Mouse (Mus musculus) thymus, adult 2 months (tissue): ENCODE measurements around the gene Ephb2. TPM values are rescaled to one million over a fixed set of nuclear protein-coding genes. Genes with fewer than 3 reads are reported as not detected.

ENCODE experiments used
- DNase-seq: peaks from one replicate; pipeline ENCODE4 v3.0.0; 2021
- H3K27ac ChIP-seq: fragments of 200-500 bp; 2 replicates; pipeline ENCODE4 v1.5.1; 2012; ENCODE audit warnings: low read length, control low read depth; ENCODE audit not compliant: control insufficient read depth, insufficient read depth
- H3K27me3 ChIP-seq: fragments of 200-500 bp; 2 replicates; pipeline ENCODE4 v1.6.1; 2012; ENCODE audit warnings: mild to moderate bottlenecking, low read length, moderate library complexity, mixed read lengths; ENCODE audit not compliant: control insufficient read depth, insufficient read depth
- H3K36me3 ChIP-seq: fragments of 200-500 bp; 2 replicates; pipeline ENCODE4 v1.6.1; 2012; ENCODE audit warnings: mild to moderate bottlenecking, low read length, moderate library complexity; ENCODE audit not compliant: control insufficient read depth, insufficient read depth
- H3K4me1 ChIP-seq: fragments of 200-500 bp; replicated peaks from 2 replicates; pipeline ENCODE4 v1.6.1; 2012; ENCODE audit warnings: low read length; ENCODE audit not compliant: control insufficient read depth, insufficient read depth
- H3K4me3 ChIP-seq: fragments of 200-500 bp; 2 replicates; pipeline ENCODE4 v1.5.1; 2012; ENCODE audit warnings: mild to moderate bottlenecking, low read length, control low read depth, moderate library complexity; ENCODE audit not compliant: control insufficient read depth, insufficient read depth
- CTCF ChIP-seq: fragments of 200-500 bp; IDR thresholded peaks from 2 replicates; pipeline ENCODE4 v1.5.1; 2012; ENCODE audit warnings: mild to moderate bottlenecking, control low read depth, low read length, moderate library complexity, borderline replicate concordance; ENCODE audit not compliant: control insufficient read depth, poor library complexity, insufficient read depth; ENCODE audit errors: extremely low read depth
- POLR2A ChIP-seq: fragments of 200-500 bp; IDR thresholded peaks from 2 replicates; pipeline ENCODE4 v1.6.1; 2012; ENCODE audit warnings: mild to moderate bottlenecking, low read length, control low read depth, moderate library complexity; ENCODE audit not compliant: control insufficient read depth, poor library complexity, insufficient read depth; ENCODE audit errors: extremely low read depth
- WGBS: fragments of 180-500 bp; shearing (Covaris S2); methylation state at CpG from one replicate; pipeline ENCODE4 v1.1.7; 2018; 5-methylcytosine and 5-hydroxymethylcytosine counted together
- polyA plus RNA-seq: library from polyadenylated mRNA; depleted of rRNA; stranded (reverse); fragments of >200 nt; gene quantifications from 2 replicates; pipeline ENCODE4 v1.2.3, GENCODE M21; 2012

Ephb2 gene
- polyA plus RNA-seq, 1 experiment = 15.4 TPM

DNA sequence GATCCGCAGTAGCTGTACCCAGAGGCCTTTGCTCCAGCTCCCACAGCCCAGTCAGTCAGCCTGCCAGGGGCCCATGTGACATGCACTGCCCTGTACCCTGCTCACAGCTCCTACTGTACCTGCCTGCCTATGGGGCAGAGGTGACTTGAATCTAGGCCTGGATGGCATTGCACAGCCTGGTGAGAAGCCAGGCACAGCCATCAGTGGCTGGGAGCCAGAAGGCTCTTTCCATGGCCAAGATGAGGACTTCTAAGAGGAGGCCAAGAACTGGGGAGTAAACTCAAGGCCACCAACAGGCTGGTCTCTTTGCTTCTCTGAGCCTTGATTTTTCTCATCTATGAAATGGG is 53.2 kb downstream of the Ephb2 start:
- no peak overlapping the region for H3K4me3 ChIP-seq
- 100% methylated on average over 1 of the region's 1 CpGs for WGBS
- no peaks in the 10 kb centered on the region for H3K36me3 ChIP-seq
- DNase-seq = no peak
- no peak for TF ChIP-seq POLR2A
- no peak for TF ChIP-seq CTCF
- H3K27me3 ChIP-seq = no peaks in the 10 kb centered on the region
- H3K27ac ChIP-seq = no peak overlapping the region
- no peaks in the 10 kb centered on the region for H3K4me1 ChIP-seq

DNA sequence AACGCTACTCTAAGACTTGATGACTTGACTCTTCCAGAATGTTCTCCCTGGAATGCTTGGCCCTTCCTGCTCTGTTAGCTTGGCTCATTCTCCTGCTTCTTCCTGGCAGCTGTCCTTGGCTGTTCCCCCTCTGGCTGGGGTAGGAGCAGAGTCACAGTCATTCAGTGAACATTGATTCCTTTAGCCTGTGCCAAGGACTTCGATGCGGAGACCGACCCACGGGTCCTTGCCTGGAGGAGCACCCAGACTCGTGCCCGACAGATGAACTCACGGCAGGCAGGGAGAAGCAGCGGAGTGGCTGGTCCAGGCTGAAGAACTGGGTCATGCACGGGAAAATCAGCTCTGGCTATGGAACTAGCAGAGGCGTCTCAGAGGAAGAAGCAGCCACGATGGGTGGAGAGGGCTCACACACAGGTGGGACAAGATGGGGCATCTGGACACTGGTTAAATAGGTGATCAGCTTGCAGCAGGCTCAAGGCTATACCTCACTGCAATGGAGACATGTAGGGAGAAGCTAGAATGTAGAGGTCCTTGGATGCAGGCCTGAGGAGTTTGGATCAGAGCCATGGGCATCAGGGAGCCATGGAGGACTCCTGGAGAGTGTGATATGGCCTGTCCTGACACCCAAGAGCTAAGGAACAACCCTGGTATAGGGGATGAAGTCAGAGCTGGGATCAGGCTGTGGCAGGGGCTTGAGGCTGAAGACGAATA is 53.8 kb downstream of the Ephb2 start:
- no peak overlapping the region for H3K4me3 ChIP-seq
- H3K27ac ChIP-seq = no peak overlapping the region
- H3K27me3 ChIP-seq = no peaks in the 10 kb centered on the region
- no peaks in the 10 kb centered on the region for H3K36me3 ChIP-seq
- WGBS = 94% methylated on average over 13 of the region's 13 CpGs
- TF ChIP-seq POLR2A (no peak), CTCF (no peak)
- no peak for DNase-seq
- H3K4me1 ChIP-seq = peaks cover 3% of the 10 kb centered on the region; the same call in 1 of the 2 replicates

DNA sequence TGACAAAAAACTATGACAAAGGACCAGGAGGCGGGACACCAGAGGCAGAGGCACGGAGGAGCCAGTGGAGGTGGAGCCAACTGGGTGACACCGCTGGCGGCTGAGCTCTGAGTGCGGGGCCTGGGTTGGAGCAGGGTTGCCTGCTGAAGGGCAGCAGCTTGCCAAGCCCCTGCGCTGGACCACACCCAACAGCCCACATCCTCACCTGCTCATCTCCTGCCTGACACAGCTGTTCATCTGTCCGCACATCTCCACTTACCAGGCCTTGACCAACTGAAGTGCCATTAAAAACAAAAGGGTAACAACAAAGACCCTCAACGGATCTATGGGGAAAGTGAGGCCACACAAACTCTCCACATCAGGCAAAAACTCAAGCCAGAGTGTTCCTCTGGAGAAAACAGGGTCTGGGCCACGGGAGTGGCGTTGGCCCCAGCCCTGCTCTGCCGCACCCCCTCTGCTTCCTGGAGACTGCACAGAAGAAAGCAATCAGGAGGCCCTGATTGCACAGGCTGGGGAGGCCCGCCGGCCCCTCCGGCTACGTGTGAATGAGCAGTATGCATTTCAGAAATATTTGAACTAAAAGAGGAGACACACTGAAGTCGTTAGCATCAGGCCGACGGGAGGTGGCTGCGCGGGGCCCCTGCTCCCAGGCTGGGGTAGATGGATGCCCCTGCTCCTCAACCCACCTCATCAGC is 55.4 kb downstream of the Ephb2 start:
- Histone ChIP-seq H3K4me1 (peaks cover 5% of the 10 kb centered on the region; the same call in 1 of the 2 replicates), H3K27ac (no peak overlapping the region), H3K36me3 (no peaks in the 10 kb centered on the region), H3K27me3 (no peaks in the 10 kb centered on the region), H3K4me3 (no peak overlapping the region)
- 90% methylated on average over 20 of the region's 20 CpGs for WGBS
- TF ChIP-seq CTCF = no peak
- no peak for TF ChIP-seq POLR2A
- DNase-seq = no peak

DNA sequence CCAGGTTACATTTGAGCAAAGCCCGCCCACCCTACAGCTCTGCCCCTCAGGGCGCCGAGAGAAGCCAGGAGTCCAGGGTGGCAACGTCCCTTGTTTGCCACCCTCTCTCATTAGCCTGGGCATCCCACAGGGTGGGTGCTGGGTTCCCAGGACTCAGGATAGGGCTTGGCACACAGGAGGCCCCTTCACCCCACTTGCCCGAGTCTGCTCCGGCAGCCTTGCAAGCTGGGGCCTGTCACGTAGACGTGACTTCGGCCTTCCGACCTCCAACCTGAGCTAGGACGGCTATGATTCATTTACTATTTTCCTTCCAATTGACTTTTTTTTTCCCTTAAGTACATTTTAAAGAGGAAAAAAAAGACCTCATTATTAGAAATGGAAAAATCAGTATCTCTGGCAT is 56.6 kb downstream of the Ephb2 start:
- no peak overlapping the region for H3K4me3 ChIP-seq
- H3K4me1 ChIP-seq = peaks cover 5% of the 10 kb centered on the region; the same call in 1 of the 2 replicates
- DNase-seq = no peak
- H3K27ac ChIP-seq = no peak overlapping the region
- TF ChIP-seq CTCF (no peak), POLR2A (no peak)
- 98% methylated on average over 11 of the region's 11 CpGs for WGBS
- H3K36me3 ChIP-seq = no peaks in the 10 kb centered on the region
- no peaks in the 10 kb centered on the region for H3K27me3 ChIP-seq

DNA sequence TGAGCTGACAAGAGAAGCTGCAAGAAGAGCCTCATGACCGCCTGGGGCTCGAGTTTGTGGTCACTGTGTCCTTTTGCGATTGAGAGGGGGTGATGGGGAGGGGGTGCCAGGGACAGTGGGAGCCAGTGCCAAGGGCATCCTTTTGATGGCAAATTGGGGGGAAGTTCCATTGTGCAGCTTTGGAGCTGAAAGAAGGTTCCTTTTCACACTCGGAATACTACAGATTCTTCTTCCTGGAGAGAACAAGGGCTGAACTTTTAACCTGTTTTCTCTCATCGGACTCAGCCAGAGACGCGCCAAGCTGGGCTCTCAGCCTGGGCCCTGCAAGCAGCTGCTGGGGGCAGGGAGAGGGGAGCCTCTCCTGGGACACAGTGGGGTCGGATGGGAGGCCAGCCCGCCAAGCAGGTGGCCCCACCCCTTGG is 59.3 kb downstream of the Ephb2 start:
- no peaks in the 10 kb centered on the region for H3K36me3 ChIP-seq
- TF ChIP-seq POLR2A (no peak), CTCF (no peak)
- no peaks in the 10 kb centered on the region for H3K27me3 ChIP-seq
- H3K4me3 ChIP-seq = no peak overlapping the region
- WGBS = 84% methylated on average over 9 of the region's 9 CpGs
- no peak overlapping the region for H3K27ac ChIP-seq
- H3K4me1 ChIP-seq = peaks cover 5% of the 10 kb centered on the region; the same call in 1 of the 2 replicates
- DNase-seq = no peak

DNA sequence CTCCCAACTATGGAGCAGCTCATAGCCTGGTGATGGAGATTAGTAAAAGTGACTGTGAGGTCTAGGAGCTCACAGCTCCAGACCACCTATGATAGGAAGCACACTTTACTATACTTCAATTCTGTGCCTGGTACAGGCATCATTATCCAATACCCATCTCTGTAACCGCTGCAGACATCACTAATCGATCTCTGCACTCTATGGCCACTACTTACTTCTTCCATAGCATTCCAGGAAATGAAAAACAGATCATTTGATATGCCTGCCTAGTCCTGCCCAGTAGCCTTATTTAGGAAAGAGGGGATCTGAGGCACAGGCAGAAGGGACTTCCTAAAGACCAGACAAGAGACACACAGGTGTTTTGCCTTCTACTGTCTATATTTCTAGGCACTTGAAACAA is 59.9 kb downstream of the Ephb2 start:
- Histone ChIP-seq H3K4me1 (peaks cover 5% of the 10 kb centered on the region; the same call in 1 of the 2 replicates), H3K27ac (no peak overlapping the region), H3K36me3 (no peaks in the 10 kb centered on the region), H3K27me3 (no peaks in the 10 kb centered on the region), H3K4me3 (no peak overlapping the region)
- DNase-seq = no peak
- WGBS = 100% methylated on average over 2 of the region's 2 CpGs
- no peak for TF ChIP-seq CTCF
- TF ChIP-seq POLR2A = no peak
